Mouse (Mus musculus) limb, embryonic 14.5 days (tissue): ENCODE data around the gene Smg5. TPM values are rescaled to one million over a fixed set of nuclear protein-coding genes. Genes with fewer than 3 reads are reported as not detected.
"Not testable (repeated sequence)": the region's sequence is repeated elsewhere in the genome, so short reads cannot be mapped to it uniquely, and the experiment has no call there.

Experiments
- ATAC-seq: fragments of 200-750 bp; cut with Nextera tagmentation; 2 replicates; pipeline ENCODE4 v1.8.0; 2017; ENCODE audit warnings: low read depth, moderate number of reproducible peaks, moderate TSS enrichment; ENCODE audit not compliant: low FRiP score
- DNase-seq: peaks from one replicate; pipeline ENCODE4 v3.0.0-alpha.2; 2015; ENCODE audit warnings: low spot score
- H3K27ac ChIP-seq: fragments of 300-500 bp; sonication (generic); replicated peaks from 2 replicates; pipeline ENCODE4 v1.5.1; 2014; ENCODE audit warnings: low read depth, mild to moderate bottlenecking, low read length, moderate library complexity, mixed read lengths
- H3K27me3 ChIP-seq: fragments of 300-500 bp; sonication (generic); 2 replicates; pipeline ENCODE4 v1.6.1; 2014; ENCODE audit warnings: low read length, mixed read lengths; ENCODE audit not compliant: control insufficient read depth, insufficient read depth
- H3K36me3 ChIP-seq: fragments of 300-500 bp; sonication (generic); 2 replicates; pipeline ENCODE4 v1.6.1; 2014; ENCODE audit warnings: mild to moderate bottlenecking, low read length, moderate library complexity, mixed read lengths; ENCODE audit not compliant: control insufficient read depth, insufficient read depth
- H3K4me1 ChIP-seq: fragments of 300-500 bp; sonication (generic); 2 replicates; pipeline ENCODE4 v1.6.1; 2014; ENCODE audit warnings: antibody characterized with exemption, low read length, mixed read lengths; ENCODE audit not compliant: control insufficient read depth, insufficient read depth
- H3K4me2 ChIP-seq: fragments of 300-500 bp; sonication (generic); replicated peaks from 2 replicates; pipeline ENCODE4 v1.6.1; 2014; ENCODE audit warnings: low read depth, mild to moderate bottlenecking, low read length, moderate library complexity; ENCODE audit not compliant: severe bottlenecking
- H3K4me3 ChIP-seq: fragments of 300-500 bp; sonication (generic); replicated peaks from 2 replicates; pipeline ENCODE4 v1.5.1; 2014; ENCODE audit warnings: low read length
- H3K9ac ChIP-seq: fragments of 300-500 bp; sonication (generic); 2 replicates; pipeline ENCODE4 v1.6.1; 2014; ENCODE audit warnings: mild to moderate bottlenecking, low read depth, low read length, moderate library complexity; ENCODE audit not compliant: severe bottlenecking
- H3K9me3 ChIP-seq: fragments of 300-500 bp; sonication (generic); 2 replicates; pipeline ENCODE4 v1.6.1; 2016; ENCODE audit warnings: low read length; ENCODE audit not compliant: control insufficient read depth
- POLR2A ChIP-seq: fragments of 200-500 bp; IDR thresholded peaks from 2 replicates; pipeline ENCODE4 v1.8.0; 2012; ENCODE audit warnings: inconsistent platforms, mild to moderate bottlenecking, moderate library complexity, borderline replicate concordance; ENCODE audit not compliant: insufficient read depth, insufficient read length; ENCODE audit errors: extremely low read depth
- WGBS: fragments of 180-500 bp; shearing (Covaris S2); extraction: QIAGEN DNeasy Blood & Tissue Kit; methylation state at CpG from one replicate; pipeline ENCODE4 v1.1.7; 2014; 5-methylcytosine and 5-hydroxymethylcytosine counted together
- polyA plus RNA-seq, 2 experiments: library from polyadenylated mRNA; depleted of rRNA in 1 of 2; stranded (reverse) in 1 of 2; unstranded in 1 of 2; fragments of >200 nt; fragmentation: Nextera tagmentation in 1 of 2; extraction: Ambion mirVana in 1 of 2; gene quantifications; 2 replicates each; pipeline versions ENCODE4 v1.2.1 to v1.2.3; 2012 to 2014

Smg5 gene
- polyA plus RNA-seq, 2 experiments = 33.8 to 83.3 TPM

- not testable (repeated sequence) for H3K36me3 ChIP-seq, H3K4me1 ChIP-seq, H3K27me3 ChIP-seq, H3K9me3 ChIP-seq
- H3K4me2 ChIP-seq = peak overlapping the region; percentile 30
- 13% methylated on average over 16 of the region's 19 CpGs for WGBS
- peak overlapping the region; percentile 6 for H3K4me3 ChIP-seq
- TF ChIP-seq POLR2A = peak; percentile 76; the same call in 1 of the 2 replicates
- 0 out of 2 replicates have a peak overlapping the region, but pooled peaks have one; percentile 26 for H3K27ac ChIP-seq
- peak overlapping the region; percentile 34; the same call in 1 of the 2 replicates for H3K9ac ChIP-seq
- DNase-seq (peak; percentile 64), ATAC-seq (peak; percentile 92)
Measured at GRCm38 (mm10) chr3:88375750-88376626, 39.9 kb downstream of the Smg5 start.

GRCm38 (mm10) chr3:88376644-88377043 lies 40.6 kb downstream of the Smg5 start:
- not testable (repeated sequence) for H3K27me3 ChIP-seq, H3K36me3 ChIP-seq, DNase-seq, H3K4me1 ChIP-seq, H3K9me3 ChIP-seq
- Histone ChIP-seq H3K4me2 (peak overlapping the region; percentile 30), H3K27ac (0 out of 2 replicates have a peak overlapping the region, but pooled peaks have one; percentile 26), H3K4me3 (0 out of 2 replicates have a peak overlapping the region, but pooled peaks have one; percentile 6), H3K9ac (peak overlapping the region; percentile 34; the same call in 1 of the 2 replicates)
- peak; percentile 32; the same call in 1 of the 2 replicates for ATAC-seq
- WGBS = 15% methylated on average over 6 of the region's 7 CpGs

- DNase-seq, H3K27ac ChIP-seq, H3K4me2 ChIP-seq, ATAC-seq, H3K9ac ChIP-seq, H3K27me3 ChIP-seq, H3K9me3 ChIP-seq, H3K4me1 ChIP-seq, H3K4me3 ChIP-seq, H3K36me3 ChIP-seq: not testable (repeated sequence)
- 72% methylated on average over 4 of the region's 5 CpGs for WGBS
Measured at GRCm38 (mm10) chr3:88378599-88378998, 42.5 kb downstream of the Smg5 start, which contains the start of gene Bglap2. Bglap2 (minus strand) TSS chr3:88378699.

- not testable (repeated sequence) for H3K27me3 ChIP-seq, H3K9me3 ChIP-seq, H3K27ac ChIP-seq, H3K36me3 ChIP-seq, H3K4me1 ChIP-seq
- peak; percentile 26 for DNase-seq
- peak; percentile 81 for ATAC-seq
- H3K9ac ChIP-seq = peak overlapping the region; percentile 38; the same call in 1 of the 2 replicates
- WGBS = 11% methylated on average over 17 of the region's 22 CpGs
- H3K4me3 ChIP-seq = peak overlapping the region; percentile 21
- peak overlapping the region; percentile 47 for H3K4me2 ChIP-seq
Measured at GRCm38 (mm10) chr3:88381389-88382315, 45.6 kb downstream of the Smg5 start.

- 17% methylated on average over 1 of the region's 7 CpGs for WGBS
- H3K4me3 ChIP-seq, H3K27ac ChIP-seq, H3K9me3 ChIP-seq, DNase-seq, H3K4me2 ChIP-seq, H3K36me3 ChIP-seq, ATAC-seq, H3K4me1 ChIP-seq, H3K9ac ChIP-seq, H3K27me3 ChIP-seq: not testable (repeated sequence)
Measured at GRCm38 (mm10) chr3:88382383-88382782, 46.3 kb downstream of the Smg5 start.
